Mouse (Mus musculus) testis, adult 2 months (tissue): ENCODE results near the gene Sema3b.

Source experiments
- CTCF ChIP-seq: fragments of 200-500 bp; IDR thresholded peaks from 2 replicates; pipeline ENCODE4 v1.5.1; 2012; ENCODE audit warnings: low read depth, mild to moderate bottlenecking, inconsistent platforms, low read length, moderate library complexity; ENCODE audit not compliant: control insufficient read depth, insufficient read depth, insufficient replicate concordance
- POLR2A ChIP-seq: fragments of 200-500 bp; IDR thresholded peaks from 2 replicates; pipeline ENCODE4 v1.6.1; 2012; ENCODE audit warnings: low read depth, mild to moderate bottlenecking, inconsistent platforms, low read length, moderate library complexity; ENCODE audit not compliant: control insufficient read depth

GRCm38 (mm10) chr9:107624539-107624938, 15.5 kb upstream of the Sema3b start:
- no peak for TF ChIP-seq CTCF
- no peak for TF ChIP-seq POLR2A
